Mouse (Mus musculus) neural tube, embryonic 14.5 days (tissue): ENCODE data around the gene Glb1l. TPM values are rescaled to one million over a fixed set of nuclear protein-coding genes. Genes with fewer than 3 reads are reported as not detected.
"Not testable (repeated sequence)": the region's sequence is repeated elsewhere in the genome, so short reads cannot be mapped to it uniquely, and the experiment has no call there.

Experiments used
- ATAC-seq: fragments of 200-750 bp; cut with Nextera tagmentation; 2 replicates; pipeline ENCODE4 v1.8.0; 2017; ENCODE audit warnings: low read depth, mild to moderate bottlenecking, moderate TSS enrichment, moderate library complexity
- H3K27ac ChIP-seq: fragments of 300-500 bp; sonication (generic); 2 replicates; pipeline ENCODE4 v1.5.1; 2014; ENCODE audit warnings: low read depth, mild to moderate bottlenecking, control low read depth, low read length, moderate library complexity, mixed read lengths
- H3K27me3 ChIP-seq: fragments of 300-500 bp; sonication (generic); 2 replicates; pipeline ENCODE4 v1.6.1; 2014; ENCODE audit warnings: low read length; ENCODE audit not compliant: control insufficient read depth, insufficient read depth
- H3K36me3 ChIP-seq: fragments of 300-500 bp; sonication (generic); 2 replicates; pipeline ENCODE4 v1.6.1; 2014; ENCODE audit warnings: low read length, mixed read lengths; ENCODE audit not compliant: control insufficient read depth, insufficient read depth
- H3K4me1 ChIP-seq: fragments of 300-500 bp; sonication (generic); 2 replicates; pipeline ENCODE4 v1.6.1; 2014; ENCODE audit warnings: low read length; ENCODE audit not compliant: control insufficient read depth, insufficient read depth
- H3K4me2 ChIP-seq: fragments of 300-500 bp; sonication (generic); 2 replicates; pipeline ENCODE4 v1.6.1; 2014; ENCODE audit warnings: mild to moderate bottlenecking, low read depth, low read length, control low read depth
- H3K4me3 ChIP-seq: fragments of 300-500 bp; sonication (generic); 2 replicates; pipeline ENCODE4 v1.5.1; 2014; ENCODE audit warnings: low read depth, low read length, control low read depth, mixed read lengths
- H3K9ac ChIP-seq: fragments of 300-500 bp; sonication (generic); replicated peaks from 2 replicates; pipeline ENCODE4 v1.6.1; 2014; ENCODE audit warnings: low read depth, mild to moderate bottlenecking, control low read depth, low read length, mixed read lengths
- H3K9me3 ChIP-seq: fragments of 300-500 bp; sonication (generic); 2 replicates; pipeline ENCODE4 v1.6.1; 2016; ENCODE audit warnings: low read length; ENCODE audit not compliant: control insufficient read depth
- WGBS: fragments of 180-500 bp; shearing (Covaris S2); extraction: QIAGEN DNeasy Blood & Tissue Kit; methylation state at CpG from one replicate; pipeline ENCODE4 v1.1.7; 2014; 5-methylcytosine and 5-hydroxymethylcytosine counted together
- polyA plus RNA-seq: library from polyadenylated mRNA; unstranded; fragments of >200 nt; fragmentation: Nextera tagmentation; extraction: Ambion mirVana; gene quantifications from 2 replicates; pipeline ENCODE4 v1.2.1, GENCODE M21; 2014

Glb1l gene
- polyA plus RNA-seq, 1 experiment from 2014 or later: 15.6 TPM

- not testable (repeated sequence) for ATAC-seq, H3K36me3 ChIP-seq, H3K9me3 ChIP-seq, H3K4me2 ChIP-seq, H3K4me1 ChIP-seq, H3K9ac ChIP-seq, H3K27ac ChIP-seq, H3K4me3 ChIP-seq, H3K27me3 ChIP-seq
- 65% methylated on average over 4 of the region's 4 CpGs for WGBS
Observed at GRCm38 (mm10) chr1:75232489-75232888, 21.9 kb upstream of the Glb1l start.

- no peak within 1 kb of the TSS for H3K9ac ChIP-seq
- H3K9me3 ChIP-seq: no peaks in the 10 kb centered on the region
- H3K4me3 ChIP-seq: no peak within 1 kb of the TSS
- no peaks in the 10 kb centered on the region for H3K36me3 ChIP-seq
- ATAC-seq: no peak
- H3K4me2 ChIP-seq: no peak within 1 kb of the TSS
- H3K4me1 ChIP-seq: no peaks in the 10 kb centered on the region
- H3K27me3 ChIP-seq: no peaks in the 10 kb centered on the region
- H3K27ac ChIP-seq: no peak within 1 kb of the TSS
- WGBS: 67% methylated on average over 5 of the region's 5 CpGs
Observed at GRCm38 (mm10) chr1:75231664-75232152, 21.1 kb upstream of the Glb1l start, which contains the start of gene A630095N17Rik. Gene A630095N17Rik (minus strand): TSS chr1:75232102.

GRCm38 (mm10) chr1:75231224-75231623, 20.6 kb upstream of the Glb1l start:
- Histone ChIP-seq H3K4me2 (no peak overlapping the region), H3K9ac (no peak overlapping the region), H3K27me3 (no peaks in the 10 kb centered on the region), H3K4me3 (no peak overlapping the region), H3K4me1 (no peaks in the 10 kb centered on the region), H3K9me3 (no peaks in the 10 kb centered on the region), H3K36me3 (no peaks in the 10 kb centered on the region), H3K27ac (no peak overlapping the region)
- no peak for ATAC-seq
- WGBS: 76% methylated on average over 4 of the region's 4 CpGs

- H3K36me3 ChIP-seq: no peaks in the 10 kb centered on the region
- H3K9me3 ChIP-seq: no peaks in the 10 kb centered on the region
- H3K27ac ChIP-seq: no peak overlapping the region
- no peak overlapping the region for H3K4me3 ChIP-seq
- H3K9ac ChIP-seq: no peak overlapping the region
- 69% methylated on average over 7 of the region's 7 CpGs for WGBS
- no peaks in the 10 kb centered on the region for H3K4me1 ChIP-seq
- no peak overlapping the region for H3K4me2 ChIP-seq
- ATAC-seq: no peak
- no peaks in the 10 kb centered on the region for H3K27me3 ChIP-seq
Observed at GRCm38 (mm10) chr1:75230335-75230994, 19.9 kb upstream of the Glb1l start.

GRCm38 (mm10) chr1:75229158-75229557, 18.5 kb upstream of the Glb1l start:
- Histone ChIP-seq H3K27me3 (no peaks in the 10 kb centered on the region), H3K4me2 (no peak overlapping the region), H3K9me3 (no peaks in the 10 kb centered on the region), H3K9ac (no peak overlapping the region), H3K36me3 (no peaks in the 10 kb centered on the region), H3K4me1 (no peaks in the 10 kb centered on the region), H3K27ac (no peak overlapping the region), H3K4me3 (no peak overlapping the region)
- no peak for ATAC-seq
- WGBS: 78% methylated on average over 4 of the region's 4 CpGs

- Histone ChIP-seq H3K27ac (no peak overlapping the region), H3K4me2 (no peak overlapping the region), H3K27me3 (0 out of 2 replicates have a peak, but pooled peaks cover 2% of the 10 kb centered on the region), H3K9me3 (no peaks in the 10 kb centered on the region), H3K36me3 (no peaks in the 10 kb centered on the region), H3K4me1 (no peaks in the 10 kb centered on the region), H3K9ac (no peak overlapping the region), H3K4me3 (no peak overlapping the region)
- 72% methylated on average over 1 of the region's 1 CpGs for WGBS
- ATAC-seq: no peak
Observed at GRCm38 (mm10) chr1:75227653-75228052, 17.0 kb upstream of the Glb1l start.

- WGBS: 74% methylated on average over 2 of the region's 2 CpGs
- Histone ChIP-seq H3K27ac (no peak overlapping the region), H3K4me2 (no peak overlapping the region), H3K4me3 (no peak overlapping the region), H3K36me3 (no peaks in the 10 kb centered on the region), H3K9ac (no peak overlapping the region), H3K27me3 (peaks cover 5% of the 10 kb centered on the region), H3K9me3 (no peaks in the 10 kb centered on the region), H3K4me1 (no peaks in the 10 kb centered on the region)
- ATAC-seq: no peak
Observed at GRCm38 (mm10) chr1:75226138-75226537, 15.5 kb upstream of the Glb1l start.

- H3K4me2 ChIP-seq: no peak overlapping the region
- peaks cover 12% of the 10 kb centered on the region for H3K27me3 ChIP-seq
- H3K9ac ChIP-seq: no peak overlapping the region
- no peaks in the 10 kb centered on the region for H3K4me1 ChIP-seq
- H3K27ac ChIP-seq: no peak overlapping the region
- no peak for ATAC-seq
- H3K9me3 ChIP-seq: no peaks in the 10 kb centered on the region
- 69% methylated on average over 3 of the region's 3 CpGs for WGBS
- no peak overlapping the region for H3K4me3 ChIP-seq
- H3K36me3 ChIP-seq: no peaks in the 10 kb centered on the region
Observed at GRCm38 (mm10) chr1:75225473-75225872, 14.9 kb upstream of the Glb1l start.

- peaks cover 23% of the 10 kb centered on the region for H3K27me3 ChIP-seq
- 74% methylated on average over 6 of the region's 6 CpGs for WGBS
- no peak overlapping the region for H3K4me2 ChIP-seq
- H3K4me3 ChIP-seq: no peak overlapping the region
- no peak overlapping the region for H3K9ac ChIP-seq
- ATAC-seq: no peak
- no peaks in the 10 kb centered on the region for H3K36me3 ChIP-seq
- H3K4me1 ChIP-seq: peaks cover 5% of the 10 kb centered on the region; the same call in 1 of the 2 replicates
- no peaks in the 10 kb centered on the region for H3K9me3 ChIP-seq
- H3K27ac ChIP-seq: no peak overlapping the region
Observed at GRCm38 (mm10) chr1:75223532-75223931, 12.9 kb upstream of the Glb1l start.
